Mouse (Mus musculus) adrenal gland, adult (tissue): ENCODE data around the gene Grip1.
A peak's percentile ranks its signal among the peaks of the same experiment; 100 is the strongest.

Experiments used
- DNase-seq, 2 experiments: peaks; one replicate each; pipeline ENCODE4 v3.0.0; 2022 to 2023; ENCODE audit warnings: low spot score in 1 of 2; ENCODE audit not compliant: inconsistent age in 2 of 2

Grip1 gene

GRCm38 (mm10) chr10:119819740-119820139 is 366.1 kb downstream of the Grip1 start:
- no peak for DNase-seq

GRCm38 (mm10) chr10:119820428-119820827 is 366.8 kb downstream of the Grip1 start:
- no peak for DNase-seq

- no peak for DNase-seq
Observed at GRCm38 (mm10) chr10:119823691-119824090, 370.1 kb downstream of the Grip1 start.

- no peak for DNase-seq
Observed at GRCm38 (mm10) chr10:119824521-119824920, 370.9 kb downstream of the Grip1 start.

GRCm38 (mm10) chr10:119830388-119830956 is 376.8 kb downstream of the Grip1 start:
- peak; percentile 34 to 62 for DNase-seq

- DNase-seq = no peak
Observed at GRCm38 (mm10) chr10:119831086-119831485, 377.5 kb downstream of the Grip1 start.

GRCm38 (mm10) chr10:119833334-119833733 is 379.7 kb downstream of the Grip1 start:
- no peak for DNase-seq

- DNase-seq = no peak
Observed at GRCm38 (mm10) chr10:119834122-119834521, 380.5 kb downstream of the Grip1 start.

- no peak for DNase-seq
Observed at GRCm38 (mm10) chr10:119839645-119840044, 386.0 kb downstream of the Grip1 start.

- no peak for DNase-seq
Observed at GRCm38 (mm10) chr10:119842004-119842403, 388.4 kb downstream of the Grip1 start.

- DNase-seq = no peak
Observed at GRCm38 (mm10) chr10:119845705-119846410, 392.2 kb downstream of the Grip1 start.

- DNase-seq = no peak
Observed at GRCm38 (mm10) chr10:119851594-119851993, 398.0 kb downstream of the Grip1 start.

GRCm38 (mm10) chr10:119852582-119853135 is 399.0 kb downstream of the Grip1 start:
- no peak for DNase-seq

- no peak for DNase-seq
Observed at GRCm38 (mm10) chr10:119867726-119868125, 414.1 kb downstream of the Grip1 start.

GRCm38 (mm10) chr10:119868995-119869579 is 415.5 kb downstream of the Grip1 start:
- no peak for DNase-seq

GRCm38 (mm10) chr10:119876721-119877120 is 423.1 kb downstream of the Grip1 start:
- DNase-seq = no peak

GRCm38 (mm10) chr10:119878331-119878730 is 424.7 kb downstream of the Grip1 start:
- DNase-seq = no peak

GRCm38 (mm10) chr10:119884591-119884990 is 431.0 kb downstream of the Grip1 start:
- DNase-seq = no peak

- peak in 1 of 2 experiments; percentile 28 for DNase-seq
Observed at GRCm38 (mm10) chr10:119885563-119885962, 431.9 kb downstream of the Grip1 start.

- DNase-seq = no peak
Observed at GRCm38 (mm10) chr10:119886681-119887080, 433.1 kb downstream of the Grip1 start.

- no peak for DNase-seq
Observed at GRCm38 (mm10) chr10:119902754-119903153, 449.1 kb downstream of the Grip1 start.

GRCm38 (mm10) chr10:119906869-119907268 is 453.2 kb downstream of the Grip1 start:
- no peak for DNase-seq
